Mouse (Mus musculus) ZHBTc4 (cell line): Measurements from ENCODE around the gene Gap43.
"Not testable (repeated sequence)": the region's sequence is repeated elsewhere in the genome, so short reads cannot be mapped to it uniquely, and the experiment has no call there.

Experiments used
- DNase-seq: peaks from one replicate; pipeline ENCODE4 v3.0.0-alpha.2; 2011; ENCODE audit warnings: low read depth, low spot score

Gap43 gene

GRCm38 (mm10) chr16:42294481-42294880, 46.0 kb downstream of the Gap43 start:
- no peak for DNase-seq

- DNase-seq, result no peak
Measured at GRCm38 (mm10) chr16:42294056-42294455, 46.4 kb downstream of the Gap43 start.

- no peak for DNase-seq
Measured at GRCm38 (mm10) chr16:42291572-42291971, 48.9 kb downstream of the Gap43 start.

GRCm38 (mm10) chr16:42284005-42284404, 56.4 kb downstream of the Gap43 start:
- no peak for DNase-seq

GRCm38 (mm10) chr16:42277713-42278112, 62.7 kb downstream of the Gap43 start:
- no peak for DNase-seq

GRCm38 (mm10) chr16:42277268-42277667, 63.2 kb downstream of the Gap43 start:
- peak; percentile 8 for DNase-seq

- DNase-seq, result peak; percentile 85
Measured at GRCm38 (mm10) chr16:42276216-42277141, 64.0 kb downstream of the Gap43 start.

- peak; percentile 12 for DNase-seq
Measured at GRCm38 (mm10) chr16:42275518-42276215, 64.8 kb downstream of the Gap43 start.

- DNase-seq, result no peak
Measured at GRCm38 (mm10) chr16:42271213-42271612, 69.2 kb downstream of the Gap43 start.

GRCm38 (mm10) chr16:42269587-42269967, 70.9 kb downstream of the Gap43 start:
- DNase-seq, result no peak

GRCm38 (mm10) chr16:42268843-42269586, 71.4 kb downstream of the Gap43 start:
- DNase-seq, result peak; percentile 93

GRCm38 (mm10) chr16:42265185-42265584, 75.3 kb downstream of the Gap43 start:
- no peak for DNase-seq

GRCm38 (mm10) chr16:42262935-42263542, 77.4 kb downstream of the Gap43 start:
- no peak for DNase-seq

GRCm38 (mm10) chr16:42255693-42256092, 84.8 kb downstream of the Gap43 start:
- DNase-seq, result peak; percentile 6

GRCm38 (mm10) chr16:42255222-42255621, 85.2 kb downstream of the Gap43 start:
- no peak for DNase-seq

GRCm38 (mm10) chr16:42252252-42252651, 88.2 kb downstream of the Gap43 start:
- no peak for DNase-seq

GRCm38 (mm10) chr16:42244121-42244520, 96.3 kb downstream of the Gap43 start:
- not testable (repeated sequence) for DNase-seq

GRCm38 (mm10) chr16:42231306-42231705, 109.1 kb downstream of the Gap43 start:
- peak; percentile 57 for DNase-seq
